Mouse (Mus musculus): ENCODE measurements around the gene C730034F03Rik. TPM values are rescaled to one million over a fixed set of nuclear protein-coding genes. Genes with fewer than 3 reads are reported as not detected.

C730034F03Rik gene
- total and polyA plus RNA-seq, 2 experiments from 2014 or later = 2.0 TPM; not detected in 1

DNA sequence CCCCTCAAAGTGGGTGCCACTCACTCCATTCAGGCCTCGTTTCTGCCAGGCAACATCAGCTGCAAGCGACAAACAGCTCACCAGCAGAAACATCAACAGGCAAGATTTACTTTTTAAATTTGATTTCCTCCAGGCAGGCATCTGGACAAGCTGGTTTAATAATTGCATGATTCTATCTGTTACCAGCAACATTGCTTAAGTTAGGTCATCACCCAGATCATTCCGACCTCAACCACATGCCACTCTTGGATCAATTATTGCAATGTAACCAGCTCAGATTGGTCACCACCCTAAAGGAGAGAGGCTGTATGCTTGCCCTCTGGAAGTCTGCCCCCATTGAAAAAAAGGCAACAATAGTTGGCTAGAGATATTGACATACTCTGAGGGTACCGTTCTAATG lies 42.1 kb downstream of the C730034F03Rik start:
- H3K9me3 ChIP-seq (replicated peaks; ENCODE audit: control insufficient read depth, low read length) = no peaks in the 10 kb centered on the region
- TF ChIP-seq EP300 (IDR thresholded peaks at IDR 0.05; ENCODE audit: low read depth) = no peak
- no peak overlapping the region for H3K9ac ChIP-seq (replicated peaks; ENCODE audit: low read depth, low read length)
- no peak for ATAC-seq (ENCODE audit: insufficient read depth, low read depth)
- no peak overlapping the region for H3K4me2 ChIP-seq (ENCODE audit: low read depth, low read length)
- no peak overlapping the region for H3K4me3 ChIP-seq (ENCODE audit: low read depth, low read length)
- H3K4me1 ChIP-seq (ENCODE audit: control insufficient read depth, insufficient read depth) = peaks cover 10% of the 10 kb centered on the region
- DNase-seq (ENCODE audit: low spot score) = no peak
- no peaks in the 10 kb centered on the region for H3K27me3 ChIP-seq (ENCODE audit: control insufficient read depth, insufficient read depth, low read length)
- H3K27ac ChIP-seq (ENCODE audit: low read depth) = no peak overlapping the region
- 80% methylated on average over 4 of the region's 4 CpGs for WGBS
- no peaks in the 10 kb centered on the region for H3K36me3 ChIP-seq (replicated peaks; ENCODE audit: control insufficient read depth, insufficient read depth, low read length)

DNA sequence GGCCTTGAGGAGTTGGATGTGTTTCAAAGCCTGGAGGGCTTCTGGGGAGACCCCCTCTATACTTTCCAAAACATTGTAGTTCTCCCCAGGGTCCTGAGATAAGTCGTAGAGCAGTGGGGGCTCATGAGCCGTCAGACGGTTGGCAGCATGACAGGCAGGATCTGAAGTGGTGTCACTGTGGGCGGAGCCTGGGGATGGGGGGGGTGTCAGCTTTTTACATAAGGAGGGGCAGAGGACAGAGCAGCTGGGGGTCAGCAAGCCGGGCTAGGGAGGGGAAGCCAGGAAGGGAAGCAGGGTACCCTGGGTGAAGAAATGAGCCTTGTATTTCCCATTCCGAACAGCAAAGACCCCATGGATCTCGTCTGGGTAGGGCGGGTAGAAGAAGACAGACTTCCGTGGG lies 44.0 kb downstream of the C730034F03Rik start:
- Histone ChIP-seq H3K4me3 (ENCODE audit: low read depth, low read length) (no peak overlapping the region), H3K9me3 (replicated peaks; ENCODE audit: control insufficient read depth, low read length) (no peaks in the 10 kb centered on the region), H3K27ac (ENCODE audit: low read depth) (no peak overlapping the region), H3K36me3 (replicated peaks; ENCODE audit: control insufficient read depth, insufficient read depth, low read length) (no peaks in the 10 kb centered on the region), H3K4me2 (ENCODE audit: low read depth, low read length) (no peak overlapping the region), H3K27me3 (ENCODE audit: control insufficient read depth, insufficient read depth, low read length) (no peaks in the 10 kb centered on the region), H3K9ac (replicated peaks; ENCODE audit: low read depth, low read length) (no peak overlapping the region), H3K4me1 (ENCODE audit: control insufficient read depth, insufficient read depth) (peaks cover 10% of the 10 kb centered on the region)
- TF ChIP-seq EP300 (IDR thresholded peaks at IDR 0.05; ENCODE audit: low read depth) = no peak
- TF ChIP-seq CTCF (IDR thresholded peaks at IDR 0.05; ENCODE audit: low read depth) = no peak
- 69% methylated on average over 9 of the region's 9 CpGs for WGBS
- ATAC-seq (ENCODE audit: insufficient read depth, low read depth) = no peak
- no peak for DNase-seq (ENCODE audit: low spot score)

DNA sequence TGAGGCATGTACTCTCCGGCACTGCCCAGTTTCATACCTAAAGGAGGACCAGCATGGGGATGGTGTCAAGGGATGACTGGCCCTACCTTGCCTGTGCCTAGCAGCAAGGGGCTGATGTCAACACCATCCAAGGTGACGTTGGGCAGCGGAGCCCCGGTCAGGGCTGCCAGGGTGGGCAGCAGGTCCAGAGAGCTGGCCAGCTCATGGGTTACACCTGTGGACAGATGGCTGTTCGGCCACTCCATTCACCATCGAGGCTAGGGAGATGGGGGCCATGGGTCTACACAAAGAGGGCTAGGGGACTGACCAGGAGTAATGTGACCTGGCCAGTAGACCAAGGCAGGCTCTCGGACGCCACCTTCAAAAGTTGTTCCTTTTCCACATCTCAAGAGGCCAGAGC lies 44.5 kb downstream of the C730034F03Rik start:
- TF ChIP-seq CTCF (IDR thresholded peaks at IDR 0.05; ENCODE audit: low read depth) = no peak
- TF ChIP-seq EP300 (IDR thresholded peaks at IDR 0.05; ENCODE audit: low read depth) = no peak
- no peaks in the 10 kb centered on the region for H3K36me3 ChIP-seq (replicated peaks; ENCODE audit: control insufficient read depth, insufficient read depth, low read length)
- no peaks in the 10 kb centered on the region for H3K9me3 ChIP-seq (replicated peaks; ENCODE audit: control insufficient read depth, low read length)
- ATAC-seq (ENCODE audit: insufficient read depth, low read depth) (no peak), DNase-seq (ENCODE audit: low spot score) (no peak)
- H3K4me2 ChIP-seq (ENCODE audit: low read depth, low read length) = no peak overlapping the region
- H3K9ac ChIP-seq (replicated peaks; ENCODE audit: low read depth, low read length) = no peak overlapping the region
- no peak overlapping the region for H3K4me3 ChIP-seq (ENCODE audit: low read depth, low read length)
- H3K27me3 ChIP-seq (ENCODE audit: control insufficient read depth, insufficient read depth, low read length) = no peaks in the 10 kb centered on the region
- 92% methylated on average over 8 of the region's 8 CpGs for WGBS
- no peak overlapping the region for H3K27ac ChIP-seq (ENCODE audit: low read depth)
- peaks cover 10% of the 10 kb centered on the region for H3K4me1 ChIP-seq (ENCODE audit: control insufficient read depth, insufficient read depth)

DNA sequence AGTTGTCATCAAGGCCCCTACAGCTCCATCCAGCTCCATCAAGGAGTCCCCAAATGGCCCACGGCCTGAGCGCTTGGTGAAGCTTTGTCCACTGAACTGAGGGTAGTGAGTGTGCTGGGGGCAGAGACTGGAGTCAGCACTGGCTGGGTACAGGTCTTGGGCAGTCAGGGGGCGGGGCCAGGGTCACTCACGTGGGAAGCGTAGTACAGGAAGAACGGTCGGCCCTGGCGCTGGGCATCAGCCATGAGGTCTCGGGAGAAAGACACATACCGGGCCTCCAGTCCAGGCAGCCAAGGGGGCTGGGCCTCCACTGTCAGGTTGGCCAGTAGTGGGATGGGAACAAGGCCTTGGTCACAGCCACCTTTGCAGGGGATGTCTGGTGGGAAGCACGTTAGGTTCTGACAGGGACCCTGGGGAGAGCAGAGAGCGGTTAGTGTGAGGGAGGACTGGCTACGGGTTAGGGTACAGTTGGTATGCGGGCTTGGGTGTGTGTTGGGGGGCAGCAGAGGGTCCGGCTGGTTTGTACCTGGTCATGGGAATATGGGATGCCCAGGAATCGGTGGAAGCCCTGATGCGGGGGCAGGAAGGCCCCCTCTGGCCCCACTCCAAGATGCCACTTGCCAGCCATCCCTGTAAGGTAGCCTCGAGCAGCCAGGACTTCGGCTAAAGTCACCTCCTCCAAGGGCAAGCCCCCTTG lies 45.4 kb downstream of the C730034F03Rik start:
- no peak overlapping the region for H3K9ac ChIP-seq (replicated peaks; ENCODE audit: low read depth, low read length)
- H3K4me2 ChIP-seq (ENCODE audit: low read depth, low read length) = no peak overlapping the region
- TF ChIP-seq EP300 (IDR thresholded peaks at IDR 0.05; ENCODE audit: low read depth) (no peak), CTCF (IDR thresholded peaks at IDR 0.05; ENCODE audit: low read depth) (no peak)
- no peaks in the 10 kb centered on the region for H3K9me3 ChIP-seq (replicated peaks; ENCODE audit: control insufficient read depth, low read length)
- 90% methylated on average over 19 of the region's 19 CpGs for WGBS
- no peak for DNase-seq (ENCODE audit: low spot score)
- no peaks in the 10 kb centered on the region for H3K36me3 ChIP-seq (replicated peaks; ENCODE audit: control insufficient read depth, insufficient read depth, low read length)
- ATAC-seq (ENCODE audit: insufficient read depth, low read depth) = no peak
- no peak overlapping the region for H3K27ac ChIP-seq (ENCODE audit: low read depth)
- peaks cover 10% of the 10 kb centered on the region for H3K4me1 ChIP-seq (ENCODE audit: control insufficient read depth, insufficient read depth)
- H3K4me3 ChIP-seq (ENCODE audit: low read depth, low read length) = no peak overlapping the region
- H3K27me3 ChIP-seq (ENCODE audit: control insufficient read depth, insufficient read depth, low read length) = no peaks in the 10 kb centered on the region

DNA sequence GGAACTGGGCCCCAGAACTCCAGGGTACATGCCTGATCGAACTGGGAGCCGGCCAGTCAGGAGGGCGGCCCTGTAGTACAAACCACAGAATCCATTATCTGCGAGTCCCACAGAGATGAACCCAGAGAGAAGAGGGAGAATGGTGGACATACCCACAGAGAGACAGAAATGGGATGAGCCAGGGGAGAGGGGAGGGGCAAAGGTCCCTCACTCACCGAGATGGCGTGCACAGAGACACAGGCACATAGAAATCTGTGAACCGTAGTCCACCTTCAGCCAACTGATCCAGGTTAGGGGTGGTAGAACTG lies 45.9 kb downstream of the C730034F03Rik start:
- H3K27me3 ChIP-seq (ENCODE audit: control insufficient read depth, insufficient read depth, low read length) = no peaks in the 10 kb centered on the region
- H3K9ac ChIP-seq (replicated peaks; ENCODE audit: low read depth, low read length) = no peak overlapping the region
- ATAC-seq (ENCODE audit: insufficient read depth, low read depth) (no peak), DNase-seq (ENCODE audit: low spot score) (no peak)
- 88% methylated on average over 7 of the region's 7 CpGs for WGBS
- peak overlapping the region; percentile 54 for H3K4me3 ChIP-seq (ENCODE audit: low read depth, low read length)
- H3K27ac ChIP-seq (ENCODE audit: low read depth) = no peak overlapping the region
- peaks cover 10% of the 10 kb centered on the region for H3K4me1 ChIP-seq (ENCODE audit: control insufficient read depth, insufficient read depth)
- H3K36me3 ChIP-seq (replicated peaks; ENCODE audit: control insufficient read depth, insufficient read depth, low read length) = no peaks in the 10 kb centered on the region
- H3K9me3 ChIP-seq (replicated peaks; ENCODE audit: control insufficient read depth, low read length) = no peaks in the 10 kb centered on the region
- H3K4me2 ChIP-seq (ENCODE audit: low read depth, low read length) = peak overlapping the region; percentile 88
- TF ChIP-seq CTCF (IDR thresholded peaks at IDR 0.05; ENCODE audit: low read depth) = no peak
- no peak for TF ChIP-seq EP300 (IDR thresholded peaks at IDR 0.05; ENCODE audit: low read depth)
